Mouse (Mus musculus): ENCODE results near the gene Olfr156.

- no peak for TF ChIP-seq GATA1 (IDR thresholded peaks at IDR 0.05; ENCODE audit: borderline replicate concordance, low read length)
- TF ChIP-seq FLI1 (IDR thresholded peaks at IDR 0.05; ENCODE audit: low read length), result no peak
Measured at GRCm38 (mm10) chr4:43772304-43772703, 51.4 kb downstream of the Olfr156 start.

All from megakaryocyte, embryonic 14.5 days (primary cell).